Mouse (Mus musculus) limb, embryonic 15.5 days (tissue): ENCODE measurements around the gene Shank2. TPM values are rescaled to one million over a fixed set of nuclear protein-coding genes. Genes with fewer than 3 reads are reported as not detected.

Experiments used
- ATAC-seq: fragments of 200-750 bp; cut with Nextera tagmentation; 2 replicates; pipeline ENCODE4 v1.8.0; 2017; ENCODE audit warnings: low read depth, moderate TSS enrichment; ENCODE audit not compliant: insufficient number of reproducible peaks, low FRiP score, low TSS enrichment
- H3K27ac ChIP-seq: fragments of 300-500 bp; sonication (generic); 2 replicates; pipeline ENCODE4 v1.5.1; 2015; ENCODE audit warnings: moderate library complexity, mild to moderate bottlenecking, inconsistent platforms
- H3K27me3 ChIP-seq: fragments of 300-500 bp; sonication (generic); 2 replicates; pipeline ENCODE4 v1.6.1; 2015; ENCODE audit warnings: inconsistent platforms
- H3K36me3 ChIP-seq: fragments of 300-500 bp; sonication (generic); 2 replicates; pipeline ENCODE4 v1.6.1; 2015; ENCODE audit warnings: inconsistent platforms
- H3K4me1 ChIP-seq: fragments of 300-500 bp; sonication (generic); 2 replicates; pipeline ENCODE4 v1.6.1; 2015; ENCODE audit warnings: inconsistent platforms
- H3K4me2 ChIP-seq: fragments of 300-500 bp; sonication (generic); 2 replicates; pipeline ENCODE4 v1.6.1; 2015; ENCODE audit warnings: mild to moderate bottlenecking, inconsistent platforms
- H3K4me3 ChIP-seq: fragments of 300-500 bp; sonication (generic); 2 replicates; pipeline ENCODE4 v1.5.1; 2015; ENCODE audit warnings: mild to moderate bottlenecking, inconsistent platforms
- H3K9ac ChIP-seq: fragments of 300-500 bp; sonication (generic); 2 replicates; pipeline ENCODE4 v1.6.1; 2015; ENCODE audit warnings: inconsistent platforms
- H3K9me3 ChIP-seq: fragments of 300-500 bp; sonication (generic); 2 replicates; pipeline ENCODE4 v1.6.1; 2016; ENCODE audit warnings: inconsistent platforms
- WGBS: fragments of 180-500 bp; shearing (Covaris S2); methylation state at CpG from one replicate; pipeline ENCODE4 v1.1.7; 2015; 5-methylcytosine and 5-hydroxymethylcytosine counted together
- microRNA-seq: library from miRNA; unstranded; fragments of <30 nt; microRNA quantifications from one replicate; pipeline ENCODE4, GENCODE M21; 2016
- polyA plus RNA-seq: library from polyadenylated mRNA; unstranded; fragments of >200 nt; fragmentation: Nextera tagmentation; extraction: Ambion mirVana; gene quantifications from 2 replicates; pipeline ENCODE4 v1.2.1, GENCODE M21; 2015

Gene Shank2
- polyA plus RNA-seq, 1 experiment from 2014 or later = 0.17 TPM

DNA sequence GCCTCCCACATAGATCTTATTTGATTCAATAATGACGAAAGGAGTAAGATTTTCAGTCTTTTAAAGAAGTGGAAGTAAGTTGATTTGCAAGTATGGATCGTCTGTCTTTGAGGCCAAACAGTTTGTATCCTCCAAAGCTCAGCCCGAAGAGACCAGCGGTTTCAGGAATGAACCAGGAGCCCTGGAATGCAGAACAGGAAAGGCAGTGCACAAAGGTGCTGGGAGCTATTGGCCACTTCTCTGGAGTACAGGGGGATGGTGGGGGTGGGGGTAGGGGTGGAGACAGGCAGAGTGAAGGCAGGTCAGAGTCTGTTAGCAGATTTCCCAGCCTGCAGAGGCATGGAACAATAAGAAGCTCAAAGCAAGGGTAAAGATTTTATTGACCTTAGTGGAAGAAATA is 471.8 kb downstream of the Shank2 start:
- Histone ChIP-seq H3K9ac (no peak overlapping the region), H3K36me3 (peaks cover 22% of the 10 kb centered on the region), H3K27ac (no peak overlapping the region), H3K4me3 (no peak overlapping the region), H3K4me1 (peaks cover 14% of the 10 kb centered on the region), H3K27me3 (no peaks in the 10 kb centered on the region), H3K4me2 (no peak overlapping the region), H3K9me3 (no peaks in the 10 kb centered on the region)
- no peak for ATAC-seq
- WGBS = 55% methylated on average over 4 of the region's 4 CpGs

Small RNA genes lying within 50 kb of the gene (microRNA-seq; reads per million reads assigned to microRNA genes)
- not detected for gene Mir3105

Other genes starting within 250 kb of the Shank2 start
- 63.2 and 66.8 TPM in 2 replicates for gene Osbpl5, start 244.9 kb upstream of the Shank2 start, polyA plus RNA-seq
- not detected in 2 replicates for gene Mrgprg, start 234.9 kb upstream of the Shank2 start, polyA plus RNA-seq
- 1.6 and 2.1 TPM in 2 replicates for gene Mrgpre, start 217.4 kb upstream of the Shank2 start, polyA plus RNA-seq
- 6.6 and 6.7 TPM in 2 replicates for gene Nadsyn1, start 179.1 kb upstream of the Shank2 start, polyA plus RNA-seq
- 45.2 and 46.8 TPM in 2 replicates for gene Dhcr7, start 178.8 kb upstream of the Shank2 start, polyA plus RNA-seq
- gene Gm498, start 135.1 kb upstream of the Shank2 start, polyA plus RNA-seq = not detected in 2 replicates